Mouse (Mus musculus) heart, adult 2 months (tissue): Measurements from ENCODE around the gene Nudt9.

Source experiments
- CTCF ChIP-seq: fragments of 200-600 bp; IDR thresholded peaks from 2 replicates; pipeline ENCODE4 v1.8.1; 2022; ENCODE audit warnings: antibody characterized with exemption, mild to moderate bottlenecking, moderate library complexity
- POLR2A ChIP-seq: fragments of 200-500 bp; IDR thresholded peaks from 2 replicates; pipeline ENCODE4 v1.6.1; 2011; ENCODE audit warnings: mild to moderate bottlenecking, low read depth, low read length, control low read depth; ENCODE audit not compliant: insufficient read depth

DNA sequence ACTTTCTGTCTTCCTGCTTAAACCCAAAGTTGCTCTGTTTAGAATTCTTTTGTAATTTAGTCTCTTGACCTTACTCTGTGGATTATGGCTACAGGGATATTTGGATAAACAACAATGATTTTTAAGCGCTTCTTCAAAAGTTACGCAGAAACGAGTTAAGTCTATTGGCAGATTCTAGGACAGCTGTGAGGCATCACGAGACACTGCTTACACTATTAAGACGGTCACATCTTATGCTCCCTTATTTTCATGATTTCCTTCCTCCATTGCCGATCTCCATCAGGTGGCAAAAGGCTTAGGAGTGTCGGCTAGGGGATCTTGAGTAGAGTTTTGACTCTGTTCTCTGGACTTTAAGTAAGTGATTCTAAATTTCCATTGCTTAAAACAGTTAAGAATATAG lies 35.8 kb upstream of the Nudt9 start:
- TF ChIP-seq POLR2A, result no peak
- TF ChIP-seq CTCF, result no peak
